8 mouse cellular contexts compared by ENCODE assay signal in genomic region chr11:69965271-69966005, GRCm38 (mm10). TPM values are rescaled to one million over a fixed set of nuclear protein-coding genes. Genes with fewer than 3 reads are reported as not detected.
DNase-seq lines count a peak whose midpoint lies in the region; TF ChIP-seq lines count a peak whose summit lies in the region.

No protein-coding gene starts in this region.

- no peak overlapping the region for H3K4me3 ChIP-seq in cerebellum, adult 2 months (replicated peaks; ENCODE audit: insufficient read depth, low read depth, low read length)

- no peak for TF ChIP-seq CTCF in cerebellum, adult 2 months (IDR thresholded peaks at IDR 0.05; ENCODE audit: borderline replicate concordance, insufficient read depth, low read depth, low read length)

- intact Hi-C loops in gastrocnemius, postnatal 14 days (cut with DNase I; ENCODE audit: low total_unique reads): no loop called here

- 3% methylated on average over 49 of the region's 49 CpGs for WGBS in cerebellum, adult 2 months

- peak; percentile 14 for DNase-seq in CD4-positive helper T cell, adult 2 months (ENCODE audit: low read depth, low spot score)
- peak; percentile 31 for DNase-seq in embryo, embryonic 11 days
- peak; percentile 72 for DNase-seq in kidney, adult 9 months
- peak; percentile 84 for DNase-seq in lung, postnatal 10 days
- peak; percentile 65 for DNase-seq in urinary bladder, adult 2 months (ENCODE audit: low spot score)
- DNase-seq in gastrocnemius, postnatal 14 days: no peak
- no peak for DNase-seq in cerebellum, adult 2 months
- DNase-seq in cerebellum, adult 18-20 months: no peak

- peaks cover 5% of the 10 kb centered on the region; the same call in 1 of the 2 replicates for H3K27me3 ChIP-seq in cerebellum, adult 2 months (ENCODE audit: control insufficient read depth, insufficient read depth, low read length)

- no peak for TF ChIP-seq POLR2A in cerebellum, adult 2 months (IDR thresholded peaks at IDR 0.05; ENCODE audit: borderline replicate concordance, insufficient read depth, low read length)

- no peaks in the 10 kb centered on the region for H3K4me1 ChIP-seq in cerebellum, adult 2 months (ENCODE audit: control insufficient read depth, insufficient read depth, low read length)

- H3K27ac ChIP-seq in cerebellum, adult 2 months (ENCODE audit: insufficient read depth, low read length): no peak overlapping the region

RNA-seq across cellular contexts. Expression of gene Cldn7, which starts 0.9 kb away (rescaled TPM):
- polyA plus RNA-seq in urinary bladder, adult 2 months (2012; rRNA removed): 67.1 and 69.1 TPM in 2 replicates
- total RNA-seq in gastrocnemius, postnatal 14 days (2021): under 1 TPM in 1 of 2 experiments, not detected in 1; 0.72 TPM
- 0.33 TPM in 1 of 2 replicates, not detected in the other for polyA plus RNA-seq in cerebellum, adult 2 months (2012; rRNA removed)

RNA-seq across cellular contexts. Expression of gene Ctdnep1, which starts 15.5 kb away (rescaled TPM):
- polyA plus RNA-seq in urinary bladder, adult 2 months (2012; rRNA removed): 82.0 and 95.4 TPM in 2 replicates
- total RNA-seq in gastrocnemius, postnatal 14 days (2021): 100 to 1,000 TPM; 185 to 209 TPM
- polyA plus RNA-seq in cerebellum, adult 2 months (2012; rRNA removed): 93.9 and 108 TPM in 2 replicates

RNA-seq across cellular contexts. Expression of gene Elp5, which starts 16.9 kb away (rescaled TPM):
- 57.6 and 61.4 TPM in 2 replicates for polyA plus RNA-seq in urinary bladder, adult 2 months (2012; rRNA removed)
- 10 to 100 TPM; 43.0 to 52.9 TPM for total RNA-seq in gastrocnemius, postnatal 14 days (2021)
- 106 and 109 TPM in 2 replicates for polyA plus RNA-seq in cerebellum, adult 2 months (2012; rRNA removed)

RNA-seq across cellular contexts. Expression of gene Slc2a4, which starts 17.4 kb away (rescaled TPM):
- polyA plus RNA-seq in urinary bladder, adult 2 months (2012; rRNA removed): 146 and 167 TPM in 2 replicates
- 100 to 1,000 TPM; 158 to 236 TPM for total RNA-seq in gastrocnemius, postnatal 14 days (2021)
- 5.9 and 7.2 TPM in 2 replicates for polyA plus RNA-seq in cerebellum, adult 2 months (2012; rRNA removed)

RNA-seq across cellular contexts. Expression of gene Gabarap, which starts 25.5 kb away (rescaled TPM):
- polyA plus RNA-seq in urinary bladder, adult 2 months (2012; rRNA removed): 374 and 440 TPM in 2 replicates
- 100 to 1,000 TPM; 170 to 180 TPM for total RNA-seq in gastrocnemius, postnatal 14 days (2021)
- 344 and 366 TPM in 2 replicates for polyA plus RNA-seq in cerebellum, adult 2 months (2012; rRNA removed)

Comparison
In these comparisons a context has a peak if more than half of its experiments do, and no peak if none do; other contexts are left out.
1. DNase-seq: peak in CD4-positive helper T cell, adult 2 months (single experiment), embryo, embryonic 11 days (single experiment), kidney, adult 9 months (single experiment), lung, postnatal 10 days (single experiment) and urinary bladder, adult 2 months (single experiment); none in gastrocnemius, postnatal 14 days (single experiment), cerebellum, adult 2 months (0 of 2) and cerebellum, adult 18-20 months (0 of 2).
2. RNA of gene Cldn7, which starts 0.9 kb away (polyA plus RNA-seq): 67.1 to 69.1 TPM in urinary bladder, adult 2 months; 0.33 TPM in cerebellum, adult 2 months; every median in the first group is over 10 times any median in the second.